Mouse (Mus musculus) monocyte, adult 2 months (primary cell): Measurements from ENCODE around the gene Gm20792.
"Not testable (repeated sequence)": the region's sequence is repeated elsewhere in the genome, so short reads cannot be mapped to it uniquely, and the experiment has no call there.

Experiments
- DNase-seq, 2 experiments: peaks; one replicate each; pipeline ENCODE4 v3.0.0; 2022; ENCODE audit warnings: low spot score in 2 of 2, low read depth in 1 of 2

The Gm20792 gene

GRCm38 (mm10) chrY:48311555-48311954 is at the start of gene Gm20792:
Gm20792 (plus strand) TSS chrY:48311855.
- not testable (repeated sequence) for DNase-seq
